Mouse (Mus musculus) lung, adult 2 months (tissue): ENCODE data around the gene Rhof. TPM values are rescaled to one million over a fixed set of nuclear protein-coding genes. Genes with fewer than 3 reads are reported as not detected.

Source experiments
- DNase-seq: peaks from one replicate; pipeline ENCODE4 v3.0.0; 2022
- H3K4me1 ChIP-seq: fragments of 200-500 bp; 2 replicates; pipeline ENCODE4 v1.6.1; 2011; ENCODE audit warnings: low read length; ENCODE audit not compliant: control insufficient read depth, insufficient read depth
- H3K4me3 ChIP-seq: fragments of 200-500 bp; replicated peaks from 2 replicates; pipeline ENCODE3; 2011; ENCODE audit warnings: low read depth, mild to moderate bottlenecking, control low read depth, low read length; ENCODE audit errors: extremely low read depth
- CTCF ChIP-seq: fragments of 200-500 bp; IDR thresholded peaks from 2 replicates; pipeline ENCODE4 v1.5.1; 2011; ENCODE audit warnings: mild to moderate bottlenecking, low read length, control low read depth; ENCODE audit not compliant: insufficient read depth
- POLR2A ChIP-seq: fragments of 200-500 bp; IDR thresholded peaks from 2 replicates; pipeline ENCODE4 v1.6.1; 2011; ENCODE audit warnings: low read depth, mild to moderate bottlenecking, control low read depth, low read length, borderline replicate concordance; ENCODE audit errors: extremely low read depth
- WGBS: fragments of 180-500 bp; shearing (Covaris S2); methylation state at CpG from one replicate; pipeline ENCODE4 v1.1.7; 2018; 5-methylcytosine and 5-hydroxymethylcytosine counted together
- polyA plus RNA-seq: library from polyadenylated mRNA; depleted of rRNA; stranded (reverse); fragments of >200 nt; gene quantifications from 2 replicates; pipeline ENCODE4 v1.2.3, GENCODE M21; 2012

Rhof gene
- polyA plus RNA-seq, 1 experiment = 10.8 TPM

DNA sequence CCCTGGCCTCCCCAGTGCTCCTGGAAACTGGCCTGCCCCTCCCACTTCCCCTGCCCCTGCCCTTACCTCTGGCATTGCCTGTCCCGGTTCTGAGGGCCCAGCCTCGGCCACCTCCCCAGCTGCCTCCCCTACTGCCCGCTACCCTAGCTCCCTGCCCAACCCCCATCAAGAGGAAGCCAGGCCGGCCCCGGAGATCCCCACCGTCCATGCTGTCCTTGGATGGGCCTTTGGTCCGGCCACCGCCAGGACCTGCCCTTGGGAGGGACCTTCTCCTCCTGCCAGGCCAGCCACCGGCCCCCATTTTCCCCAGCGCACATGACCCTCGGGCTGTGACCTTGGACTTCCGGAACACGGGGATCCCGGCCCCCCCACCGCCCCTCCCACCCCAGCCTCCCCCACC lies 27.8 kb upstream of the Rhof start:
- no peak for DNase-seq
- Histone ChIP-seq H3K4me3 (no peak overlapping the region), H3K4me1 (no peaks in the 10 kb centered on the region)
- TF ChIP-seq POLR2A (no peak), CTCF (no peak)
- WGBS = 86% methylated on average over 9 of the region's 15 CpGs

- Histone ChIP-seq H3K4me3 (no peak overlapping the region), H3K4me1 (no peaks in the 10 kb centered on the region)
- no peak for TF ChIP-seq POLR2A
- DNase-seq = no peak
- WGBS = 96% methylated on average over 15 of the region's 15 CpGs
Measured at GRCm38 (mm10) chr5:123159866-123160265, 27.4 kb upstream of the Rhof start.

- TF ChIP-seq POLR2A (no peak), CTCF (no peak)
- H3K4me3 ChIP-seq = no peak overlapping the region
- no peaks in the 10 kb centered on the region for H3K4me1 ChIP-seq
- no peak for DNase-seq
- WGBS = 88% methylated on average over 4 of the region's 4 CpGs
Measured at GRCm38 (mm10) chr5:123159446-123159845, 27.0 kb upstream of the Rhof start.

DNA sequence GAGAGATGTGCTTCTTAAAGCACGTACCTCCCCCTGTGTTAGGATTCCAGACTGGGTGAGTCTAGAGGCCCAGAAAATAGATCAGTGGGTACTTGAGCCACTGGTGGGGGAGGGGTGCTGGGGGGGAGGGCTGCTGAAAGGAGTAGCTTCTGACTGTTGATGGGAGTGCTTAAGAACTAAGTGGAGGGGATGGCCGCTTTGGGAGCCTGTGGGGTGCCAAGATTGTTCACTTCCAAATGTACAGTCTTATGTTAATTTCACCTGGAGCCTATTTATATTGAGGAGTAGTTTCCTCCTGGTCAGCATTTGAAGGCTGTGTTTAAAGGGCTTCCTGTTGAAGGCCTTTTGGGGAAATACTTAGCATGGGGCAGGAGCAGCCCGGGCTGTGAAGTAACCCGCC lies 25.5 kb upstream of the Rhof start:
- Histone ChIP-seq H3K4me3 (no peak overlapping the region), H3K4me1 (no peaks in the 10 kb centered on the region)
- 80% methylated on average over 4 of the region's 4 CpGs for WGBS
- TF ChIP-seq CTCF = no peak
- no peak for TF ChIP-seq POLR2A
- DNase-seq = no peak

DNA sequence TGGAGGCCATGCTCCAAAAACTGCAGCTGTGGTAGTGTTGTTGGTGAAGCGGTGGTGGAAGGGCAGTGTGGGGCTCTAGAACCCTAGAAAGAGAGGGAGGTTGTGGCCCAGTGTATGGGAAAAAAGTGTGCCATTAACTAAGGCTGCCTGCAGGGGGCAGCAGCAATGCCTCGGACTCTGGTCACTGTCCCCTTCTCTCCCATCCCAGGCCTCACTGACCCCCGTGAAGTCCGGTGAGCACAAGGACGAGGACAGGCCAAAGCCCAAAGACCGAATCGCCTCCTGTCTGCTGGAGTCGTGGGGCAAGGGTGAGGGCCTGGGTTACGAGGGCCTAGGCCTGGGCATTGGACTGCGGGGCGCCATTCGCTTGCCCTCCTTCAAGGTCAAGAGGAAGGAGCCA lies 24.3 kb upstream of the Rhof start:
- 88% methylated on average over 12 of the region's 12 CpGs for WGBS
- peak; percentile 49 for TF ChIP-seq CTCF
- no peak for TF ChIP-seq POLR2A
- H3K4me1 ChIP-seq = no peaks in the 10 kb centered on the region
- DNase-seq = no peak
- no peak overlapping the region for H3K4me3 ChIP-seq

DNA sequence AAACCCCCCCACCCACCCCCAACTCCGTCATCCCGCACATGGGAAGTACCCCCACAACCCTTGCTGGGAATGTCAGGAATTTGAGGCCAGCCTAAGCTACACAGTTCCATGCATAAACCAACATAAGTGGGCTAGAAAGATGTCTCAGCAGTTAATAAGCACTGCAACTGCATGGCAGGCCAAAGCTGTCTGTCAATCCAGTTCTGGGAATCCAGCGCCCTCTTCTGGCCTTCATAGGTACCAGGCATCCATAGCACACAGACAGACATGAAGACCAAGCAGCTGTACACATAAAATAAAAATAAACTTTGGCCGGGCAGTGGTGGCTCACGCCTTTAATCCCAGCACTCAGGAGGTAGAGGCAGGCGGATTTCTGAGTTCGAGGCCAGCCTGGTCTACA lies 22.9 kb upstream of the Rhof start:
- WGBS = 31% methylated on average over 7 of the region's 7 CpGs
- peaks cover 3% of the 10 kb centered on the region for H3K4me1 ChIP-seq
- peak; percentile 63 for DNase-seq
- no peak overlapping the region for H3K4me3 ChIP-seq
- TF ChIP-seq CTCF (peak; percentile 85), POLR2A (no peak)

DNA sequence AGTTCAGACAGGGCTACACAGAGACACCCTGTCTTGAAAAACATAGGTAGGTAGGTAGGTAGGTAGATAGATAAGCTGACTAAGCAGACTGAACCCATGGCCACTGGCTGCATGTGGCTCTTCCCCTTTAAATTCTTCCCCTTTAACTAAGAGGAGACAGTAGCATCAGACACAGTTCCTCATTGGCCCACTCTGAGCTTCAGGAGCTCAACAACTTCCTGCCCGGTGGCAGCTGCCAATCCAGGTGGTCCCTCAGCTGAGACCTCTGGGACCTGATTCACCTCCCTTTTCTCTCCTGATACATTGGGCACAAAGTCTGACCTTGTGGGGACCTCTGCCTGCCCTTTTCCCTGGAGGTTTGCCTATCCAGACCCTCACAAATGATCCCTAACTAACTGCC lies 20.4 kb upstream of the Rhof start:
- DNase-seq = no peak
- WGBS = 50% methylated on average over 1 of the region's 1 CpGs
- TF ChIP-seq CTCF = no peak
- no peak for TF ChIP-seq POLR2A
- Histone ChIP-seq H3K4me1 (peaks cover 15% of the 10 kb centered on the region), H3K4me3 (no peak overlapping the region)

DNA sequence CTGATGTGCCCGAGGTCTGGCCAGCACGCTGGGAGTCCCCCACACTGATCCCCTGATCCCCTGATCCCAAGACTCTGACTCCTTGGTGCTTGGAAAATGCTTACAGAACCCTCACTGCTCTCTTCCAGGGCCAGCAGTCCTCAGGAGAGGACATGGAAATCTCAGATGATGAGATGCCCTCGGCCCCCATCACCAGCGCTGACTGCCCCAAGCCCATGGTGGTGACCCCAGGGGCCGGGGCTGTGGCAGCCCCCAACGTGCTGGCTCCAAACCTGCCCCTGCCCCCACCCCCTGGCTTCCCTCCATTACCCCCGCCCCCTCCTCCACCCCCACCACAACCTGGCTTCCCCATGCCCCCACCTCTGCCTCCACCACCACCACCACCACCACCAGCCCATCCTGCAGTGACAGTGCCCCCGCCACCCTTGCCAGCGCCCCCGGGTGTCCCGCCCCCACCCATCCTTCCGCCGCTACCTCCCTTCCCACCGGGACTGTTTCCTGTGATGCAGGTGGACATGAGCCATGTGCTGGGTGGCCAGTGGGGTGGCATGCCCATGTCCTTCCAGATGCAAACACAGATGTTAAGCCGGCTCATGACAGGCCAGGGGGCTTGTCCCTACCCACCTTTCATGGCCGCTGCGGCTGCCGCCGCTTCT lies 19.3 kb upstream of the Rhof start:
- no peak for DNase-seq
- 91% methylated on average over 19 of the region's 19 CpGs for WGBS
- no peak overlapping the region for H3K4me3 ChIP-seq
- TF ChIP-seq CTCF (no peak), POLR2A (no peak)
- H3K4me1 ChIP-seq = peaks cover 15% of the 10 kb centered on the region

DNA sequence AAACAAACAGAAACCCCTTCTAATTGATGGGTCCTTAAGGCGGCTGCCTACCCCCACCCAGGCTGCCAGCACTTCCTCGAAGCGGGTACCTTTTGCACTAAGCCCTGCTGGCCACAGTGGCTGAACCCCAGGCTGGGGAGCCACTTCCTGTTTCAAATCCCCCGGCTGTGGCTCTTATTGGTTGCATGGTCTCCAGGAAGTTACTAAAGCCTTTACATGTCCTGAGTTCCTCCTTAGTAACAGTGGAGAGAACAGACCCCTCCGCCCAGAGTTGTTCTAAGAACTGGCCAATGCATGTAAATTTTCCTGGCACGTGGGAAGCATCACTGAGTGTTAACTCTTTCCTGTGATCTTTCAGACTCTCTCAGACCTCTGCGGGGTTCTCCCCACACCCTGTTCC lies 18.6 kb upstream of the Rhof start:
- H3K4me3 ChIP-seq = no peak overlapping the region
- 16% methylated on average over 7 of the region's 7 CpGs for WGBS
- no peak for TF ChIP-seq CTCF
- no peak for TF ChIP-seq POLR2A
- H3K4me1 ChIP-seq = peaks cover 15% of the 10 kb centered on the region
- DNase-seq = no peak

DNA sequence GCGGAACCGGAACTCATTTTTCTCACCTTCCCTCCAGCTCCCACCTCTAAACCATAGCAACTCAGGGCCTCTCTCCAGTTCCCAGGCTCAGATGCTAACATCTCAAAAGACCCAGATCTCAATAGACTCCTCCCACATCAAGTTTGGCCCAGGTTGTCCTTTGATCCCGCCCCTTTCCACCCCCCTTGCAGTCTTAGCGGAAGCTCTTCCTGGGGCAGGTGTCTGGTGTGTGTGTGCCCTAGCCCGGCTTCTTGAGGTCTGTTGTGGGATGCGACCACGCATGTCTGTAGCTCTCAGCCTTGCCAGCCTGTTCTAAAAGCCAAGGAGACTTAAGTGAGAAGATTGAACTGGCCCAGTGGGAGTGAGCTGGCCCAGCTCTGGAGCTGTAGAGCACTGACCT lies 18.1 kb upstream of the Rhof start:
- H3K4me3 ChIP-seq = no peak overlapping the region
- peaks cover 15% of the 10 kb centered on the region for H3K4me1 ChIP-seq
- peak; percentile 38 for DNase-seq

More for the DNA sequence above, 18.1 kb upstream of the Rhof start:
- TF ChIP-seq POLR2A = no peak
- TF ChIP-seq CTCF = no peak
- WGBS = 10% methylated on average over 7 of the region's 7 CpGs
